Mouse (Mus musculus): ENCODE results near the gene Maats1.

- TF ChIP-seq ZC3H11A (IDR thresholded peaks at IDR 0.05; ENCODE audit: borderline replicate concordance, low read depth, low read length) (no peak), HCFC1 (IDR thresholded peaks at IDR 0.05; ENCODE audit: borderline replicate concordance, insufficient read depth, low read length) (no peak), MAFK (IDR thresholded peaks at IDR 0.05; ENCODE audit: insufficient read depth, low read depth, low read length) (no peak), CHD2 (IDR thresholded peaks at IDR 0.05; ENCODE audit: low read depth, low read length) (no peak)
Observed at GRCm38 (mm10) chr16:38390322-38390721, 48.4 kb upstream of the Maats1 start.

Measured in ES-E14 (cell line).